Mouse (Mus musculus) stomach, postnatal 0 days (tissue): ENCODE results near the gene Nsg2.

ENCODE experiments used
- CTCF ChIP-seq: IDR thresholded peaks from 2 replicates; pipeline ENCODE4 v1.5.1; 2016; ENCODE audit warnings: antibody characterized with exemption, low read depth, mild to moderate bottlenecking, moderate library complexity
- EP300 ChIP-seq: optimal IDR thresholded peaks from 2 replicates; pipeline ENCODE3; 2016; ENCODE audit warnings: antibody characterized with exemption

DNA sequence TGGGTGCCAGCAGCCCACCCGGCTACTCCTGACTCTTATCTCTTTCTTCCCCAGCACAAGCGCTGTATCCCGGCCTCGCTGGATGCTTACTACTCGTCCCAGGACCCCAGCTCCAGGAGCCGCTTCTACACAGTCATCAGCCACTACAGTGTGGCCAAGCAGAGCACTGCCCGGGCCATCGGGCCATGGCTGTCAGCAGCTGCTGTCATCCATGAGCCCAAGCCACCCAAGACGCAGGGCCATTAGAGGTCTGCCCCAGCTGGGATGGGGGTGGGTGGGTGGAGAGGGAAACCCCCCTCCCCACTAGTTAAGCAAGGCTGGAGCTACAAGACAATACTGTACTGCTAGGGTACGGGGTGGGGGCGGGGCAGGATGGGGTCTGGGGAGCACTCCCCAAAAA, 57.1 kb downstream of the Nsg2 start:
- TF ChIP-seq CTCF (no peak), EP300 (no peak)
